In genomic region chr9:62812216-62813049, GRCm38 (mm10) we compare ENCODE assay signal across 8 mouse cellular contexts. TPM values are rescaled to one million over a fixed set of nuclear protein-coding genes. Genes with fewer than 3 reads are reported as not detected.
A peak's percentile ranks its signal among the peaks of the same experiment; 100 is the strongest.
DNase-seq lines count a peak whose midpoint lies in the region; ATAC-seq and TF ChIP-seq lines count a peak whose summit lies in the region.

No protein-coding gene starts in this region.

- H3K27me3 ChIP-seq in embryonic facial prominence, embryonic 12.5 days = no peaks in the 10 kb centered on the region
- H3K27me3 ChIP-seq in limb, embryonic 12.5 days = no peaks in the 10 kb centered on the region

- intact Hi-C loops in gastrocnemius, adult 2 months (cut with DNase I) = loop anchor here (2.0 kb wide), 1 partner anchor 16 kb away; no protein-coding TSS in a partner anchor

- peak overlapping the region; percentile 99 for H3K27ac ChIP-seq in gastrocnemius, adult 2 months
- H3K27ac ChIP-seq in embryonic facial prominence, embryonic 12.5 days = peak overlapping the region; percentile 96
- peak overlapping the region; percentile 97 for H3K27ac ChIP-seq in limb, embryonic 12.5 days

- no peak for TF ChIP-seq CTCF in gastrocnemius, adult 2 months (IDR thresholded peaks at IDR 0.05)

- H3K4me3 ChIP-seq in gastrocnemius, adult 2 months = peak overlapping the region; percentile 77
- H3K4me3 ChIP-seq in embryonic facial prominence, embryonic 12.5 days = peak overlapping the region; percentile 99
- peak overlapping the region; percentile 100 for H3K4me3 ChIP-seq in limb, embryonic 12.5 days (replicated peaks)

- peak overlapping the region; percentile 94 for H3K4me2 ChIP-seq in embryonic facial prominence, embryonic 12.5 days (replicated peaks)
- H3K4me2 ChIP-seq in limb, embryonic 12.5 days = peak overlapping the region; percentile 98

- no peaks in the 10 kb centered on the region for H3K9me3 ChIP-seq in embryonic facial prominence, embryonic 12.5 days
- no peaks in the 10 kb centered on the region for H3K9me3 ChIP-seq in limb, embryonic 12.5 days

- H3K9ac ChIP-seq in embryonic facial prominence, embryonic 12.5 days = peak overlapping the region; percentile 95
- peak overlapping the region; percentile 91 for H3K9ac ChIP-seq in limb, embryonic 12.5 days (replicated peaks)

- H3K36me3 ChIP-seq in embryonic facial prominence, embryonic 12.5 days = no peaks in the 10 kb centered on the region
- no peaks in the 10 kb centered on the region for H3K36me3 ChIP-seq in limb, embryonic 12.5 days

- 13% methylated on average over 14 of the region's 14 CpGs for WGBS in embryonic facial prominence, embryonic 12.5 days
- 20% methylated on average over 14 of the region's 14 CpGs for WGBS in limb, embryonic 12.5 days

- H3K4me1 ChIP-seq in embryonic facial prominence, embryonic 12.5 days = peaks cover 16% of the 10 kb centered on the region
- H3K4me1 ChIP-seq in limb, embryonic 12.5 days (replicated peaks) = peaks cover 23% of the 10 kb centered on the region

- DNase-seq in gastrocnemius, adult 2 months = no peak
- DNase-seq in gastrocnemius, postnatal 25 days = no peak
- DNase-seq in A20 (ENCODE audit: low read depth, low spot score) = peak; percentile 34
- DNase-seq in retina, postnatal 1 day = peak; percentile 76
- DNase-seq in right cerebral cortex, postnatal 36 days (ENCODE audit: low spot score in 2 of 2) = no peak
- no peak for DNase-seq in layer of hippocampus, postnatal 36 days

- no peak for ATAC-seq in embryonic facial prominence, embryonic 12.5 days (ENCODE audit: insufficient number of reproducible peaks, insufficient read depth, low FRiP score, low TSS enrichment)
- no peak for ATAC-seq in limb, embryonic 12.5 days (ENCODE audit: insufficient number of reproducible peaks, insufficient read depth, low FRiP score, low TSS enrichment, low read depth)

RNA-seq across cellular contexts. Expression of gene Fem1b, which starts 0.7 kb away (rescaled TPM):
- 10 to 100 TPM; 13.6 to 15.8 TPM for total RNA-seq in gastrocnemius, adult 2 months (2021)
- total RNA-seq in gastrocnemius, postnatal 25 days (2021) = 10 to 100 TPM; 14.1 to 15.4 TPM
- polyA plus RNA-seq in embryonic facial prominence, embryonic 12.5 days (2016; fragmentation: Nextera tagmentation; extraction: Ambion mirVana) = 28.4 and 30.6 TPM in 2 replicates
- 30.4 and 31.6 TPM in 2 replicates for polyA plus RNA-seq in limb, embryonic 12.5 days (2016; fragmentation: Nextera tagmentation; extraction: Ambion mirVana)
- total RNA-seq in layer of hippocampus, postnatal 36 days (2021) = 100 to 1,000 TPM in 1 of 2 experiments, 10 to 100 TPM in 1; 98.4 to 102 TPM

RNA-seq across cellular contexts. Expression of gene Cln6, which starts 26.2 kb away (rescaled TPM):
- total RNA-seq in gastrocnemius, adult 2 months (2021) = 10 to 100 TPM; 17.5 to 20.7 TPM
- total RNA-seq in gastrocnemius, postnatal 25 days (2021) = 10 to 100 TPM; 10.7 to 11.9 TPM
- polyA plus RNA-seq in embryonic facial prominence, embryonic 12.5 days (2016; fragmentation: Nextera tagmentation; extraction: Ambion mirVana) = 14.7 and 17.1 TPM in 2 replicates
- 13.4 and 14.2 TPM in 2 replicates for polyA plus RNA-seq in limb, embryonic 12.5 days (2016; fragmentation: Nextera tagmentation; extraction: Ambion mirVana)
- total RNA-seq in layer of hippocampus, postnatal 36 days (2021) = 10 to 100 TPM in 1 of 2 experiments, 1 to 10 TPM in 1; 9.2 to 10.3 TPM

RNA-seq across cellular contexts. Expression of gene Calml4, which starts 45.4 kb away (rescaled TPM):
- 1 to 10 TPM in 1 of 2 experiments, under 1 TPM in 1; 0.99 to 1.1 TPM for total RNA-seq in gastrocnemius, adult 2 months (2021)
- total RNA-seq in gastrocnemius, postnatal 25 days (2021) = 1 to 10 TPM; 2.0 to 2.5 TPM
- 3.1 and 4.5 TPM in 2 replicates for polyA plus RNA-seq in embryonic facial prominence, embryonic 12.5 days (2016; fragmentation: Nextera tagmentation; extraction: Ambion mirVana)
- 3.8 and 4.1 TPM in 2 replicates for polyA plus RNA-seq in limb, embryonic 12.5 days (2016; fragmentation: Nextera tagmentation; extraction: Ambion mirVana)
- total RNA-seq in layer of hippocampus, postnatal 36 days (2021) = 1 to 10 TPM; 1.1 to 2.5 TPM

Comparison
In these comparisons a context has a peak if more than half of its experiments do, and no peak if none do; other contexts are left out.
1. DNase-seq: peak in A20 (single experiment) and retina, postnatal 1 day (single experiment); none in gastrocnemius, adult 2 months (single experiment), gastrocnemius, postnatal 25 days (single experiment), right cerebral cortex, postnatal 36 days (0 of 2) and layer of hippocampus, postnatal 36 days (0 of 2).
2. RNA of gene Fem1b, which starts 0.7 kb away (total RNA-seq): 98.4 to 102 TPM in layer of hippocampus, postnatal 36 days; 13.6 to 15.8 TPM in gastrocnemius, adult 2 months and 14.1 to 15.4 TPM in gastrocnemius, postnatal 25 days; every median in the first group is over 4 times any median in the second.
3. Peak in every context shown above with its lines, with median percentiles within 50 percentile points of each other: H3K27ac ChIP-seq and H3K4me3 ChIP-seq.